Mouse (Mus musculus) yolk sac, embryonic 10.5 days (tissue): ENCODE data around the gene Dcaf11.
A peak's percentile ranks its signal among the peaks of the same experiment; 100 is the strongest.

Experiments
- DNase-seq: peaks from one replicate; pipeline ENCODE4 v3.0.0-alpha.2; 2017; ENCODE audit warnings: low spot score

Dcaf11 gene

GRCm38 (mm10) chr14:55557003-55557402, 2.8 kb upstream of the Dcaf11 start:
- peak; percentile 82 for DNase-seq

GRCm38 (mm10) chr14:55557587-55557986, 2.2 kb upstream of the Dcaf11 start:
- no peak for DNase-seq

- DNase-seq: no peak
These were observed 912 bp upstream of the Dcaf11 start for GRCm38 (mm10) chr14:55558740-55559448.

- DNase-seq: peak; percentile 99
These were observed 632 bp downstream of the Dcaf11 start, which contains the start of gene A730061H03Rik for GRCm38 (mm10) chr14:55560202-55561073. A730061H03Rik (minus strand) TSS chr14:55560406.

- DNase-seq: no peak
These were observed 2.1 kb downstream of the Dcaf11 start for GRCm38 (mm10) chr14:55561860-55562259.

- DNase-seq: no peak
These were observed 3.4 kb downstream of the Dcaf11 start for GRCm38 (mm10) chr14:55563249-55563648.

GRCm38 (mm10) chr14:55565748-55566147, 5.9 kb downstream of the Dcaf11 start:
- no peak for DNase-seq

- DNase-seq: no peak
These were observed 7.7 kb downstream of the Dcaf11 start for GRCm38 (mm10) chr14:55567496-55567895.

- no peak for DNase-seq
These were observed 10.8 kb downstream of the Dcaf11 start for GRCm38 (mm10) chr14:55570588-55570987.

- DNase-seq: no peak
These were observed 12.0 kb downstream of the Dcaf11 start for GRCm38 (mm10) chr14:55571760-55572159.

GRCm38 (mm10) chr14:55575302-55575701, 15.5 kb downstream of the Dcaf11 start, which contains the start of gene Fitm1:
Fitm1 (plus strand) TSS chr14:55575617.
- DNase-seq: no peak

- no peak for DNase-seq
These were observed 15.9 kb downstream of the Dcaf11 start for GRCm38 (mm10) chr14:55575711-55576110.

- no peak for DNase-seq
These were observed 16.6 kb downstream of the Dcaf11 start for GRCm38 (mm10) chr14:55576376-55576775.

- DNase-seq: peak; percentile 83
These were observed 18.3 kb downstream of the Dcaf11 start, which contains the start of gene Psme1 for GRCm38 (mm10) chr14:55577871-55578667. Psme1 (plus strand) TSS chr14:55578123.

GRCm38 (mm10) chr14:55578668-55579269, 19.0 kb downstream of the Dcaf11 start:
- no peak for DNase-seq

- no peak for DNase-seq
These were observed 20.0 kb downstream of the Dcaf11 start for GRCm38 (mm10) chr14:55579511-55580496.

- no peak for DNase-seq
These were observed 20.9 kb downstream of the Dcaf11 start for GRCm38 (mm10) chr14:55580731-55581130.

GRCm38 (mm10) chr14:55581981-55582681, 22.3 kb downstream of the Dcaf11 start:
- no peak for DNase-seq

GRCm38 (mm10) chr14:55584303-55584701, 24.5 kb downstream of the Dcaf11 start:
- no peak for DNase-seq
